Mouse (Mus musculus) forebrain, embryonic 14.5 days (tissue): ENCODE data around the gene Pgp. TPM values are rescaled to one million over a fixed set of nuclear protein-coding genes. Genes with fewer than 3 reads are reported as not detected.
A peak's percentile ranks its signal among the peaks of the same experiment; 100 is the strongest.

Experiments
- ATAC-seq: fragments of 200-750 bp; cut with Nextera tagmentation; 2 replicates; pipeline ENCODE4 v1.8.0; 2017; ENCODE audit warnings: mild to moderate bottlenecking, moderate library complexity
- DNase-seq: peaks from one replicate; pipeline ENCODE4 v3.0.0-alpha.2; 2015; ENCODE audit warnings: low spot score
- H3K27ac ChIP-seq: fragments of 300-500 bp; sonication (generic); 2 replicates; pipeline ENCODE4 v1.5.1; 2014; ENCODE audit warnings: low read depth, mild to moderate bottlenecking, control low read depth, low read length, moderate library complexity
- H3K27me3 ChIP-seq: fragments of 300-500 bp; sonication (generic); replicated peaks from 2 replicates; pipeline ENCODE4 v1.6.1; 2014; ENCODE audit warnings: low read length, control low read depth, mixed read lengths; ENCODE audit not compliant: control insufficient read depth, insufficient read depth
- H3K36me3 ChIP-seq: fragments of 300-500 bp; sonication (generic); 2 replicates; pipeline ENCODE4 v1.6.1; 2014; ENCODE audit warnings: low read length, control low read depth; ENCODE audit not compliant: control insufficient read depth, insufficient read depth
- H3K4me1 ChIP-seq: fragments of 300-500 bp; sonication (generic); 2 replicates; pipeline ENCODE4 v1.6.1; 2014; ENCODE audit warnings: antibody characterized with exemption, low read length, control low read depth; ENCODE audit not compliant: control insufficient read depth, insufficient read depth
- H3K4me2 ChIP-seq: fragments of 300-500 bp; sonication (generic); 2 replicates; pipeline ENCODE4 v1.6.1; 2014; ENCODE audit warnings: mild to moderate bottlenecking, control low read depth, low read length
- H3K4me3 ChIP-seq: fragments of 300-500 bp; sonication (generic); 2 replicates; pipeline ENCODE4 v1.5.1; 2014; ENCODE audit warnings: low read depth, low read length, control low read depth
- H3K9ac ChIP-seq: fragments of 300-500 bp; sonication (generic); 2 replicates; pipeline ENCODE4 v1.6.1; 2014; ENCODE audit warnings: mild to moderate bottlenecking, low read length, control low read depth, moderate library complexity
- H3K9me3 ChIP-seq: fragments of 300-500 bp; sonication (generic); replicated peaks from 2 replicates; pipeline ENCODE4 v1.6.1; 2016; ENCODE audit warnings: low read length, control low read depth, mixed read lengths; ENCODE audit not compliant: control insufficient read depth
- WGBS: fragments of 180-500 bp; shearing (Covaris S2); extraction: QIAGEN DNeasy Blood & Tissue Kit; methylation state at CpG from one replicate; pipeline ENCODE4 v1.1.7; 2014; 5-methylcytosine and 5-hydroxymethylcytosine counted together
- polyA plus RNA-seq: library from polyadenylated mRNA; unstranded; fragments of >200 nt; fragmentation: Nextera tagmentation; extraction: Ambion mirVana; gene quantifications from 2 replicates; pipeline ENCODE4 v1.2.1, GENCODE M21; 2014

Gene Pgp
- polyA plus RNA-seq, 1 experiment from 2014 or later = 54.7 TPM

GRCm38 (mm10) chr17:24485090-24485860 lies 15.1 kb downstream of the Pgp start:
- 0 out of 2 replicates have a peak overlapping the region, but pooled peaks have one; percentile 30 for H3K27ac ChIP-seq
- H3K9me3 ChIP-seq = no peaks in the 10 kb centered on the region
- peaks cover 22% of the 10 kb centered on the region for H3K4me1 ChIP-seq
- no peak overlapping the region for H3K4me2 ChIP-seq
- H3K27me3 ChIP-seq = no peaks in the 10 kb centered on the region
- DNase-seq (peak; percentile 76), ATAC-seq (peak; percentile 11; the same call in 1 of the 2 replicates)
- 47% methylated on average over 11 of the region's 11 CpGs for WGBS
- H3K9ac ChIP-seq = 0 out of 2 replicates have a peak overlapping the region, but pooled peaks have one; percentile 21
- H3K36me3 ChIP-seq = no peaks in the 10 kb centered on the region
- H3K4me3 ChIP-seq = no peak overlapping the region

DNA sequence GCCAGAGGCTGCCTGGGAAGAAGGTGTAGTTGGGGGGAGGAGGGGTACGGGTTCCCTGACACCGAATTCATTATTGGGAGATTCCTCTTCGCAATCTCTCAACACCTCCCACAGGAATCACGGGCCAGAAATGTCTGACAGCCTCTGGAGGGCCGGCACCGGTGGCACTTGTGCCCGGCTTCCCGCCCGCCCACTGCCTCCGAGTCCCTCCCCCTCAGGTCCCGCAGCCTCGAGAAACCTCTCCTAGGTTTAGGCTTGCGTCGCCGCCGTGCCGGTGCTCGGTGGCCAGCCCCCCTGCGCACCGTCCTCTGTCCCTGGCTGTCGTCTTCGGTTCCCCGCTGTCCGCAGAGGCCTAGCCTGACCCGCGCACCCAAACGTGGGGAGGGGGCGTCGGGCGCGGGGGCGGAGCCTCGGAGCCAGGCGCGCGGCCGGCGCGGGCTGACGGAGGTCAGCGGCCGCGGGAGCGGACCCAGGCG lies 18.0 kb downstream of the Pgp start, which contains the start of gene Caskin1:
Caskin1 (plus strand) TSS at position 416 of the 476 bp plus-strand sequence.
- WGBS = under 1% methylated on average over 40 of the region's 45 CpGs
- Histone ChIP-seq H3K9ac (peak within 1 kb of the TSS; percentile 94), H3K4me2 (peak within 1 kb of the TSS; percentile 82), H3K36me3 (no peaks in the 10 kb centered on the region), H3K4me3 (peak within 1 kb of the TSS; percentile 87), H3K4me1 (peaks cover 26% of the 10 kb centered on the region), H3K27me3 (no peaks in the 10 kb centered on the region), H3K27ac (peak within 1 kb of the TSS; percentile 92), H3K9me3 (no peaks in the 10 kb centered on the region)
- peak; percentile 53 for DNase-seq
- peak; percentile 55 for ATAC-seq

DNA sequence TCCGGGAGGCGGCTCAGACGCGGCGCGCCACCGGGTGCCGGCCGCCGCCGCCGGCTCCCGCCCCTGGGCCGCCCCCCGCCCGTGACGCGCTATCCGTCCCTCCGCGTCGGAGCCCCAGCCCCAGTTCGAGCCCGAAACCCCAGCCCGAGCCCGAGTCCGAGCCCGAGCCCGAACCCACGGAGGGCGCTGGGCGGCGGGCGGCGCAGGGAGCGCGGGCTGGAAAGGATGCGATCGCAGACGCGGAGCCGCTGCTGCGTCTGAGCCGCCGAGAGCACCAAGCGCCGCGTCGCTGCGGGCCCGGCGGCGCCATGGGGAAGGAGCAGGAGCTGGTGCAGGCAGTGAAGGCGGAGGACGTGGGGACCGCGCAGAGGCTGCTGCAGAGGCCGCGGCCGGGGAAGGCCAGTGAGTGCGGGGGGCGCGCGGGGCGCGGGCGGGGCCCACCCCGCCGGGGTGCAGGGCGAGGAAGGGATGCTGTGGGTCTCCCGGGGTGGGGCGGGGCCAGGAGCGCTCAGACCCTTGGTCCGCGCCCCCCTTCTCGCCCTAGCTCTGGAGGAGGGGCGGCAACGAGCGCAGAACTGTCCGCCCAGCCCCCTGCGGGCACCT lies 18.6 kb downstream of the Pgp start:
- Histone ChIP-seq H3K27me3 (no peaks in the 10 kb centered on the region), H3K4me2 (peak overlapping the region; percentile 82), H3K4me3 (peak overlapping the region; percentile 87), H3K4me1 (peaks cover 26% of the 10 kb centered on the region), H3K27ac (peak overlapping the region; percentile 92), H3K9me3 (no peaks in the 10 kb centered on the region), H3K9ac (peak overlapping the region; percentile 94), H3K36me3 (no peaks in the 10 kb centered on the region)
- DNase-seq = peak; percentile 57
- peak; percentile 71 for ATAC-seq
- 2% methylated on average over 39 of the region's 81 CpGs for WGBS

GRCm38 (mm10) chr17:24489265-24490030 lies 19.3 kb downstream of the Pgp start:
- WGBS = 20% methylated on average over 19 of the region's 19 CpGs

DNA sequence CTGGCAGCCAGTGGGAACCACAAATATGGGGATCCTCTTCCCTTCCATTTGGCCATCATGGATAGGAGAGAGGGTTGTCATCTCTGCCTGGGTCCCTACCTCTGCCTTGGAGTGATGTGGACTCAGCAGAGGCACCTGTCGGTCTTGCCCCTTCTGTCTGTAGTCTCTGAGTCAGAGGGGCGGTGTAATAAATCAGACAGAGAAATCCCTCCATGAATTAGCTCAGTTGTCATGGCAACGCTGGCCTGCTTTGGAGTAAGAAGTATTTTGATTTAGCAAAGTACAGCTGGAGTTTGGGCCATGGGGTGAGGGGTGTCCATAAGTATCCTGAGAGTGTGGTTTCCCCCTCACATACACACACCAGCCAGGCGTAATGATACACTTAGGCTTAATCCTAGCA lies 20.2 kb downstream of the Pgp start:
- ATAC-seq = no peak
- 56% methylated on average over 4 of the region's 4 CpGs for whole genome bisulfite sequencing
- Histone ChIP-seq H3K9ac (no peak overlapping the region), H3K4me3 (no peak overlapping the region), H3K9me3 (no peaks in the 10 kb centered on the region), H3K4me1 (peaks cover 24% of the 10 kb centered on the region), H3K27me3 (no peaks in the 10 kb centered on the region), H3K4me2 (peak overlapping the region; percentile 82; the same call in 1 of the 2 replicates), H3K36me3 (no peaks in the 10 kb centered on the region), H3K27ac (0 out of 2 replicates have a peak overlapping the region, but pooled peaks have one; percentile 44)
- peak; percentile 55 for DNase-seq

More at GRCm38 (mm10) chr17:24489265-24490030, 19.3 kb downstream of the Pgp start:
- H3K27me3 ChIP-seq = no peaks in the 10 kb centered on the region
- no peaks in the 10 kb centered on the region for H3K36me3 ChIP-seq
- peak overlapping the region; percentile 87 for H3K4me3 ChIP-seq
- peak overlapping the region; percentile 94 for H3K9ac ChIP-seq
- no peak for DNase-seq
- H3K9me3 ChIP-seq = no peaks in the 10 kb centered on the region
- peaks cover 26% of the 10 kb centered on the region for H3K4me1 ChIP-seq
- ATAC-seq = peak; percentile 22
- peak overlapping the region; percentile 92 for H3K27ac ChIP-seq
- H3K4me2 ChIP-seq = peak overlapping the region; percentile 82

GRCm38 (mm10) chr17:24494627-24495335 lies 24.6 kb downstream of the Pgp start:
- no peak overlapping the region for H3K9ac ChIP-seq
- ATAC-seq = no peak

DNA sequence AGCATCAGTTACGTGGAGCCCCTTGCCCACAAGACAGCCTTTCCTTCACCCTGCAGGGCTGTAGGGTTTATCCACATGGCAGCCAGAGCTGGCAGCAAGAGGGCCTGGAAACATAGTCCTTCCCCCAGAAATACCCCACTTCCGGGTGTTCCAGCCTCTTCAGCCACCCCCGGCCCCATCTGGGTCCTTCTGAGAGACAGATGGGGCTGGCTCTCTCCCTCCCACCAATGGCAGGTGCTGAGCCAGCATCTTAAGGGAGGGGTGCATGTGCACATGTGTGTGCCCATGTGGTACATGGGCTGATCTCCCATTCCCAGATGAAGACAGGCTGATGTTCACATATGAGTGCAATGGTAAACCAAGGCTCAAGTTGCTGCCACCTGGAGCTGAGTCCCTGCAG lies 25.3 kb downstream of the Pgp start:
- Histone ChIP-seq H3K4me2 (no peak overlapping the region), H3K4me1 (peaks cover 3% of the 10 kb centered on the region; the same call in 1 of the 2 replicates), H3K36me3 (peaks cover 43% of the 10 kb centered on the region), H3K27ac (no peak overlapping the region), H3K9me3 (no peaks in the 10 kb centered on the region), H3K4me3 (no peak overlapping the region), H3K27me3 (no peaks in the 10 kb centered on the region), H3K9ac (no peak overlapping the region)
- peak; percentile 51; the same call in 1 of the 2 replicates for ATAC-seq
- DNase-seq = no peak
- 83% methylated on average over 3 of the region's 3 CpGs for WGBS

More at GRCm38 (mm10) chr17:24494627-24495335, 24.6 kb downstream of the Pgp start:
- Histone ChIP-seq H3K27me3 (no peaks in the 10 kb centered on the region), H3K4me2 (no peak overlapping the region), H3K4me1 (peaks cover 9% of the 10 kb centered on the region; the same call in 1 of the 2 replicates), H3K36me3 (peaks cover 39% of the 10 kb centered on the region), H3K4me3 (no peak overlapping the region), H3K27ac (no peak overlapping the region), H3K9me3 (no peaks in the 10 kb centered on the region)
- peak; percentile 70 for DNase-seq
- WGBS = 37% methylated on average over 2 of the region's 2 CpGs

DNA sequence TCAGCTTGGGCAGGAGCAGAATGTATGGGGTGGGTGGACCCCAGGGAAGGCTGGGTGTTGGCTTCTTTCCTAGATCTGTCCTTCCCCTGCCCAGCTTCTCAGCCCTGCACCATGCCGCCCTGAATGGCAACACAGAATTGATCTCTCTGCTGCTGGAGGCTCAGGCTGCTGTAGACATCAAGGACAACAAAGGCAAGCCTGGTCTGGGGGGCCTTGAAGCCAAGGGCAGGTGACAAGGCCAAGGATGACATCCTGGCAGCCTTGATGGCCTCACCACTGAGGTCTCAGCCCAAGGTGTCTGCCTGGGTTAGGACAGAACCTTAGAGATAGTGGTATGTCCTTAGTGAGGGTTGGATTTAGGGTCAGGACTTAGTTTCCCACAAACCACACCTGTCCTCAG lies 25.8 kb downstream of the Pgp start:
- H3K4me1 ChIP-seq = no peaks in the 10 kb centered on the region
- H3K27me3 ChIP-seq = no peaks in the 10 kb centered on the region
- peaks cover 49% of the 10 kb centered on the region for H3K36me3 ChIP-seq
- DNase-seq = no peak
- no peak overlapping the region for H3K9ac ChIP-seq
- no peak for ATAC-seq
- no peak overlapping the region for H3K4me2 ChIP-seq
- no peaks in the 10 kb centered on the region for H3K9me3 ChIP-seq
- WGBS = 75% methylated on average over 1 of the region's 1 CpGs
- no peak overlapping the region for H3K27ac ChIP-seq
- no peak overlapping the region for H3K4me3 ChIP-seq
